Mouse (Mus musculus): ENCODE results near the gene Mrps22.
A peak's percentile ranks its signal among the peaks of the same experiment; 100 is the strongest.

- TF ChIP-seq RAD21 (IDR thresholded peaks at IDR 0.05; ENCODE audit: low read depth, low read length) (no peak), BHLHE40 (IDR thresholded peaks at IDR 0.05; ENCODE audit: borderline replicate concordance, low read depth, low read length) (no peak), MYC (IDR thresholded peaks at IDR 0.05; ENCODE audit: low read depth, low read length) (no peak), SMC3 (IDR thresholded peaks at IDR 0.05; ENCODE audit: low read depth, low read length) (no peak), TAL1 (IDR thresholded peaks at IDR 0.05; ENCODE audit: low read length) (no peak), POLR2A (IDR thresholded peaks at IDR 0.05; ENCODE audit: control insufficient read depth in 1 of 2, insufficient read depth in 1 of 2, low read depth in 1 of 2, low read length in 2 of 2, poor library complexity in 1 of 2) (no peak), EP300 (IDR thresholded peaks at IDR 0.05; ENCODE audit: low read depth in 1 of 2, low read length in 2 of 2) (no peak), E2F4 (IDR thresholded peaks at IDR 0.05; ENCODE audit: borderline replicate concordance, low read depth, low read length) (no peak), CTCF (IDR thresholded peaks at IDR 0.05 in 2 of 3, conservative IDR thresholded peaks at IDR 0.05 in 1 of 3; ENCODE audit: control insufficient read depth in 1 of 3, insufficient read depth in 1 of 3, low read depth in 2 of 3, low read length in 3 of 3, poor library complexity in 1 of 3, severe bottlenecking in 1 of 3) (peak in 2 of 3 experiments; percentile 13 to 16; a peak in 1 of 6 replicates), USF1 (IDR thresholded peaks at IDR 0.05; ENCODE audit: low read depth, low read length) (no peak)
Measured at GRCm38 (mm10) chr9:98628480-98628879, 27.0 kb upstream of the Mrps22 start.

All from MEL (cell line).